Mouse (Mus musculus) midbrain, embryonic 13.5 days (tissue): ENCODE data around the gene Il17rd. TPM values are rescaled to one million over a fixed set of nuclear protein-coding genes. Genes with fewer than 3 reads are reported as not detected.

Source experiments
- ATAC-seq: fragments of 200-750 bp; cut with Nextera tagmentation; 2 replicates; pipeline ENCODE4 v1.8.0; 2017; ENCODE audit warnings: mild to moderate bottlenecking, moderate TSS enrichment, moderate library complexity
- H3K27ac ChIP-seq: fragments of 300-500 bp; sonication (generic); 2 replicates; pipeline ENCODE4 v1.5.1; 2015; ENCODE audit warnings: inconsistent platforms, mild to moderate bottlenecking, moderate library complexity
- H3K27me3 ChIP-seq: fragments of 300-500 bp; sonication (generic); 2 replicates; pipeline ENCODE4 v1.6.1; 2015; ENCODE audit warnings: mild to moderate bottlenecking, inconsistent platforms
- H3K36me3 ChIP-seq: fragments of 300-500 bp; sonication (generic); 2 replicates; pipeline ENCODE4 v1.6.1; 2015; ENCODE audit warnings: mild to moderate bottlenecking, inconsistent platforms
- H3K4me1 ChIP-seq: fragments of 300-500 bp; sonication (generic); replicated peaks from 2 replicates; pipeline ENCODE4 v1.6.1; 2015; ENCODE audit warnings: inconsistent platforms
- H3K4me2 ChIP-seq: fragments of 300-500 bp; sonication (generic); replicated peaks from 2 replicates; pipeline ENCODE4 v1.6.1; 2015; ENCODE audit warnings: moderate library complexity, mild to moderate bottlenecking, inconsistent platforms
- H3K4me3 ChIP-seq: fragments of 300-500 bp; sonication (generic); replicated peaks from 2 replicates; pipeline ENCODE4 v1.5.1; 2015; ENCODE audit warnings: mild to moderate bottlenecking, inconsistent platforms
- H3K9ac ChIP-seq: fragments of 300-500 bp; sonication (generic); replicated peaks from 2 replicates; pipeline ENCODE4 v1.6.1; 2015; ENCODE audit warnings: mild to moderate bottlenecking, inconsistent platforms
- H3K9me3 ChIP-seq: fragments of 300-500 bp; sonication (generic); 2 replicates; pipeline ENCODE4 v1.6.1; 2016; ENCODE audit warnings: mild to moderate bottlenecking, inconsistent platforms
- WGBS: fragments of 180-500 bp; shearing (Covaris S2); methylation state at CpG from one replicate; pipeline ENCODE4 v1.1.7; 2015; 5-methylcytosine and 5-hydroxymethylcytosine counted together
- polyA plus RNA-seq: library from polyadenylated mRNA; unstranded; fragments of >200 nt; fragmentation: Nextera tagmentation; extraction: Ambion mirVana; gene quantifications from 2 replicates; pipeline ENCODE4 v1.2.1, GENCODE M21; 2015

The Il17rd gene
- 2.5 and 2.8 TPM in 2 replicates for polyA plus RNA-seq

DNA sequence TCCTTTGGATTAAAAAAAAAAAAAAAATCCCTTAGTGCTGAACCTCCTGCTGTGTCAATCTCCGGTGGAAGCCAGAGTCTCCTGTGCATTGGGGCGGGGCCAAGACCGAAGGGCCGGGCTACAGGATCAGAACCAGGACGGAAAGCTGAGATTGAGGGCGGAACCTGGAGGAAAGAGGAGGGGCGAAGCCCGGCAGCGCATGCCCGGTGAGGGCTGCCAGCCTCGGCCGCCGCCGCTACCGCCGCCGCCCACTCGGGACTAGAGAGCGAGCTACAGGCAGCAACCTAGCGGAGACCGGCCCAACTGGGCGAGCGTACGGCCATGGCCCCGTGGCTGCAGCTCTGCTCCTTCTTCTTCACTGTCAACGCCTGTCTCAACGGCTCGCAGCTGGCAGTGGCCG is at the start of gene Il17rd:
TSS of gene Il17rd (plus strand) at position 159 of the 400 bp plus-strand sequence.
- H3K36me3 ChIP-seq, result no peaks in the 10 kb centered on the region
- H3K4me3 ChIP-seq, result peak within 1 kb of the TSS; percentile 73
- H3K4me2 ChIP-seq, result peak within 1 kb of the TSS; percentile 96
- peak within 1 kb of the TSS; percentile 79 for H3K9ac ChIP-seq
- ATAC-seq, result peak; percentile 95
- WGBS, result under 1% methylated on average over 29 of the region's 29 CpGs
- H3K27ac ChIP-seq, result peak within 1 kb of the TSS; percentile 76
- peaks cover 35% of the 10 kb centered on the region for H3K27me3 ChIP-seq
- no peaks in the 10 kb centered on the region for H3K9me3 ChIP-seq
- H3K4me1 ChIP-seq, result peaks cover 14% of the 10 kb centered on the region

DNA sequence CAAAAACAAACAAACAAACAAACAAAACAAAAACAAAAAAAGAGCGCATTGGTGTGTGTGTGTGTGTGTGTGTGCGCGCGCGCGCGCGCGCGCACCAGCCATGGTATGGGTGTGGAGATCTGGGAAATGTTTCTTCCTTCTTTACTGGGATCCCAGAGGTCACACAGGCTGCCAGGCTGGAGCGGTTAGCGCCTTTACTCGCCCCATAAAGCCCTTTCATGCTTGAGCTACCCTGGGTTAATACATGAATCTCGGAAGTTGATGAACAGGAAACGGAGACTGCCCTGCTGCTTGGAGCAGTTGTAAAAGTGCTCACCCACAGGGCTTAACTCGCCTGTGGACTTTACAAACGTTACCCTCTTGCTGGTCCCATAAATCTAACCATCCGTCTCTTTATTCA is 47.1 kb upstream of the Il17rd start:
- no peaks in the 10 kb centered on the region for H3K27me3 ChIP-seq
- no peaks in the 10 kb centered on the region for H3K36me3 ChIP-seq
- H3K4me1 ChIP-seq, result peaks cover 6% of the 10 kb centered on the region; the same call in 1 of the 2 replicates
- no peak overlapping the region for H3K9ac ChIP-seq
- 66% methylated on average over 18 of the region's 18 CpGs for WGBS
- ATAC-seq, result no peak
- H3K4me3 ChIP-seq, result no peak overlapping the region
- no peaks in the 10 kb centered on the region for H3K9me3 ChIP-seq
- no peak overlapping the region for H3K27ac ChIP-seq
- no peak overlapping the region for H3K4me2 ChIP-seq

DNA sequence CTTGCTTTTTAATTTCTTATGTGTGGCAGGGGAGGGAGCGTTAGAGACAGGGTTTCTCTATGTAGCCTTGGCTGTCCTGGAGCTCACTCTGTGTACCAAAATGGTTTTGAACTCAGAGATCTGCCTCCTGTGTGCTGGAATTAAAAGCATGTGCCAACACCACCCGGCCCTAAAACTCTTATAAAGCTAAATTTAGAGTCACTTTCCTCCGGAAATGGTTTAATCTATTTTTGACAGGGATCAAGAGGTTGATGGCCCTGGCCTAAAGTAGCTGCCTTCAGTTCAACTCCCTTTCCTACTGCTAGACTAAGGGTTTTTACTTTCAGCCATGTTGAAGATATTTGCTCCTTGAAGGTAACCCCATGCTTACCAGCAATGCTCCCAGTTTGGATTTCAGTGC is 45.3 kb upstream of the Il17rd start:
- Histone ChIP-seq H3K4me2 (no peak overlapping the region), H3K27ac (no peak overlapping the region), H3K36me3 (no peaks in the 10 kb centered on the region), H3K4me1 (peaks cover 6% of the 10 kb centered on the region; the same call in 1 of the 2 replicates), H3K4me3 (no peak overlapping the region), H3K9ac (no peak overlapping the region), H3K27me3 (no peaks in the 10 kb centered on the region), H3K9me3 (no peaks in the 10 kb centered on the region)
- no peak for ATAC-seq
- WGBS, result 73% methylated on average over 3 of the region's 3 CpGs

DNA sequence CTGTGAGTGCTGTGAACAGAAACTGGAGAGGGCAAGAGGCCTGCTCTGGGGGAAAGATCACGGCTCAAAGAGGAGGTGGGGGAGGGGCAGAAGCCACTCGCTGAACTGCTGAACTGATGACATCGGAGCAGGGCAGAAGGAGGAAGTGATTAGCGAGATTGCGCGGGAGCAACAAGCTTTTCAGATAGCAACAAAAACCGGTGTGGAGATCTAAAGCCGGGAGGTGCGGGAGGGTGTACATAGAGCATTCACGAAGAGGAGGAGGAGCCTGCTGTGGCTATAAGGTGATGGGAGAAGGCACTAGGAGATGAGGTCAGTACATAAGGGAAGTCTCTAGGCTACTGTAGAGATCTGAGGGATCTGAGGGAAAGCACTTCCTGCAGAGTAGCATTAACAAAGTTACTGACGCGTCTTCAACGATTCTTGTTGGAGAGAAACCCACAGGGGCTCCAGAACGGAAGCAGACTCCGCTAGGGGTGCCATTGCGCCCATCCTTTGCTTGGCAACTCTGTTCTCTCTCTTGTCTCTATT is 44.5 kb upstream of the Il17rd start, which contains the start of gene Hesx1:
TSS of gene Hesx1 (plus strand) at position 206 of the 531 bp plus-strand sequence.
- no peaks in the 10 kb centered on the region for H3K9me3 ChIP-seq
- ATAC-seq, result 0 out of 2 replicates have a peak, but pooled peaks have one; percentile 17
- no peaks in the 10 kb centered on the region for H3K36me3 ChIP-seq
- H3K27me3 ChIP-seq, result no peaks in the 10 kb centered on the region
- H3K9ac ChIP-seq, result peak within 1 kb of the TSS; percentile 2; the same call in 1 of the 2 replicates
- H3K4me1 ChIP-seq, result peaks cover 6% of the 10 kb centered on the region; the same call in 1 of the 2 replicates
- peak within 1 kb of the TSS; percentile 35 for H3K4me3 ChIP-seq
- 11% methylated on average over 16 of the region's 16 CpGs for WGBS
- no peak within 1 kb of the TSS for H3K27ac ChIP-seq
- peak within 1 kb of the TSS; percentile 53 for H3K4me2 ChIP-seq

DNA sequence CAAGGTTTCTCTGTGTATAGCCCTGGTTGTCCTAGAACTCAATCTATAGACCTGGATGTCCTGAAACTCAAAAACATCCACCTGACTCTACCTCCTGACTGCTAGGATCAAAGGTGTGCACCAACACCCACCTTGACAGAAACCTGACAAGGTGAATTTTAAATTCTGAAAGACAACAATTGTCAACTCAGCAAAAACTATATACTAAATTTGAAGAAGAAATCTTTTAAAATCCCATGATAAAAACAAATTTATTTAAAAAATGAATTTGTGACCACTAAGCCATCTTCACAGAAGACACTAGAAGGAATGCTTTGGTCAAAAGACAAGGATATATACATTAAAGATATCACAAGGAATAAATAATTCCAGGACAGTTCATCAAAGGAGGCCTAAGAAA is 42.5 kb upstream of the Il17rd start:
- no peaks in the 10 kb centered on the region for H3K36me3 ChIP-seq
- ATAC-seq, result no peak
- H3K4me3 ChIP-seq, result no peak overlapping the region
- no peak overlapping the region for H3K9ac ChIP-seq
- H3K27ac ChIP-seq, result no peak overlapping the region
- peaks cover 6% of the 10 kb centered on the region; the same call in 1 of the 2 replicates for H3K4me1 ChIP-seq
- H3K9me3 ChIP-seq, result no peaks in the 10 kb centered on the region
- H3K27me3 ChIP-seq, result peaks cover 9% of the 10 kb centered on the region; the same call in 1 of the 2 replicates
- no peak overlapping the region for H3K4me2 ChIP-seq

DNA sequence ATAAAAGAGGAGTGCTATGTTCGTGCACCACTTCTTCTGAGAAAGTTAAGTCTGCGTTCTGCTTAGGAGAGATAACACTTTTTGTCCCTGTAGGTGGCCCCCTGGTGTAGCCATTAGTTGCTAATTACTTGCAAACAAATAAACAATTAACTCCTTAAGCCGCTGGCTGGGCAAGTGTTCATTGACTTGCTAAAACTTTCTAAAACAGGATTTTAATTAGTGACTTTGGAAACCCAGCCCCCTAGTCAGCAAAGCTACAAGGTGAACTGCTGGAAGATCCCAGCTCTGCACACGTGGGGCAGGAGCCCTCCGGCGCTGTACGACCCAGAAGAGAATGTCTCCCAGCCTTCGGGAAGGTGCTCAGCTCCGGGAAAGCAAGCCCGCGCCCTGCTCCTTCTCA is 38.4 kb upstream of the Il17rd start:
- no peak overlapping the region for H3K4me3 ChIP-seq
- H3K36me3 ChIP-seq, result no peaks in the 10 kb centered on the region
- ATAC-seq, result no peak
- WGBS, result 4% methylated on average over 11 of the region's 11 CpGs
- no peaks in the 10 kb centered on the region for H3K9me3 ChIP-seq
- H3K9ac ChIP-seq, result no peak overlapping the region
- no peaks in the 10 kb centered on the region; the same call in 1 of the 2 replicates for H3K4me1 ChIP-seq
- H3K4me2 ChIP-seq, result no peak overlapping the region
- H3K27ac ChIP-seq, result no peak overlapping the region
- H3K27me3 ChIP-seq, result peaks cover 12% of the 10 kb centered on the region; the same call in 1 of the 2 replicates

DNA sequence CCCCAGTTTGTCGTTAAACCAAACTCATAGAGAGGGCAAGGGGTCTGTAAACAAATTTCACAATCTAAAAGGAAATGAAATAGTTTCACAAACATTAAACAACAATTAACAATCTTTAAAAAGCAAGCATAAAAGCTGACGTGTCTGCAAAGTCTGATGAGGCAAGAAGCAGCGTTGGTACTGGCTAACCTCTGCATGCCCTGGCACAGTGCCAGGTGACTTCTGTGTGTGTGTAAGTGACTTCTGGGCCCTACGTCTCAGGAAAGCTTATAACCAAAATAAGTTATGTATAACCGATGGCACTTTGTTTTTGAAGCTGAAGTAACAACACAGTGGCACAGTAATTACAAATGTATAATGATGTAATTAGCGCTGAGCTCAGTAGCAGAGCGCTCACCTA is 33.8 kb upstream of the Il17rd start:
- Histone ChIP-seq H3K4me3 (no peak overlapping the region), H3K4me1 (no peaks in the 10 kb centered on the region; the same call in 1 of the 2 replicates), H3K9ac (no peak overlapping the region), H3K36me3 (no peaks in the 10 kb centered on the region), H3K4me2 (no peak overlapping the region), H3K27ac (no peak overlapping the region), H3K27me3 (peaks cover 12% of the 10 kb centered on the region; the same call in 1 of the 2 replicates), H3K9me3 (no peaks in the 10 kb centered on the region)
- no peak for ATAC-seq
- WGBS, result 77% methylated on average over 7 of the region's 7 CpGs

DNA sequence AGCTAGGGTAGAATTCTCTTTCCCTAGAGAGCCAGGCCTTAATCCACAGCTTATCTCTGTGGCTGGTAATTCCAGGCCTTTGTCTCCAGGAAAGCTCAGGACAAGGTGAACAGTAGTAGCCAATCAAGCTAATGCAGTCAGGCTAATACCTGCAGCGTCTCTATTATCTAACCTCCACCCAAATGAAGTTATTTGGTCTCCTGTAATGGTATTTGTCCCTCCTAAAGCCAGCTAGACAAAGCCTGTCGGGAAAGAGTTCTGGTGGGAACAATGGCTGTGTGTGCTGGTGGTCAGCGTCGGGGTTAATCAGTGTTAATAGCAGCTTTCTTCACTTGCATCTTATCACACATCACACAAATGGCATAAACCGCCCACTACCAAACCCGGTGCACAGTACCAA is 32.8 kb upstream of the Il17rd start:
- no peak for ATAC-seq
- Histone ChIP-seq H3K4me2 (no peak overlapping the region), H3K4me1 (no peaks in the 10 kb centered on the region), H3K9ac (no peak overlapping the region), H3K27me3 (peaks cover 5% of the 10 kb centered on the region; the same call in 1 of the 2 replicates), H3K36me3 (no peaks in the 10 kb centered on the region), H3K4me3 (no peak overlapping the region), H3K27ac (no peak overlapping the region), H3K9me3 (no peaks in the 10 kb centered on the region)
- 6% methylated on average over 6 of the region's 6 CpGs for WGBS

DNA sequence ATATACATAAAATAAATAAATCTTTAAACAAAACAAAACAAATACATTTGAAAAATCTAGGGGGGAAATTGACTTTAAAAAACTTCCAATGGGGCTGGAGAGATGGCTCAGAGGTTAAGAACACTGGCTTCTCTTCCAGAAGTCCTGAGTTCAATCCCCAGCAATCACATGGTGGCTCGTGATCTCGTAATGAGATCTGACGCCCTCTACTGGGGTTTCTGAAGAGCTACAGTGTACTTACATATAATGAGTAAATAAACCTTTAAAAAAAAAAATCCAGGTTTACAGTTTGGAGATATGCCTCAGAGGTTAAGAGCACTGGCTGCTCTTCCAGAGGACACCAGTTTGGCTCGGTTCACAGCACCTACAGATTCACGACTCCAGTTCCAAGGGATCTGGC is 27.2 kb upstream of the Il17rd start:
- H3K36me3 ChIP-seq, result no peaks in the 10 kb centered on the region
- H3K9ac ChIP-seq, result no peak overlapping the region
- WGBS, result 85% methylated on average over 5 of the region's 5 CpGs
- no peaks in the 10 kb centered on the region for H3K4me1 ChIP-seq
- no peak overlapping the region for H3K4me3 ChIP-seq
- no peak overlapping the region for H3K4me2 ChIP-seq
- ATAC-seq, result no peak
- no peaks in the 10 kb centered on the region for H3K9me3 ChIP-seq
- H3K27ac ChIP-seq, result no peak overlapping the region
- no peaks in the 10 kb centered on the region for H3K27me3 ChIP-seq

DNA sequence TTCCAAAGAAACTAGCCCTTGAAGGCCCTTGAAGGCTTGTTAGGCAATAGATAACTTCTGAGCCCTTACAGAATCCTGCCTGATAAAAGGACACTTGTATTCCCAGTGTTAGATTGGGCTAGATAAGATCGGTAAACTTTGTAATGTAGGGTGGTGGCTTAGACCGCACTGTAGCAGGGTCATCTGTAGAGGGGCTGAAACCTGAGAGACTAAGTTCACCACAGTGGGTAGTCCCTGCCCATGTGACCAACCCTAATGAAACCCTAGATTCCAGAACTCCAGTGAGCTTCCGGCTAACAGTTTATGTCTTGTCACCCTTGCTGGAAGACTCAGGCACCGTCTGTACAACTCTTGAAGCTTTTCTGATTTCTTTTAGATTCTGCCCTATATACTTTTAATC is 25.1 kb upstream of the Il17rd start:
- no peak for ATAC-seq

DNA sequence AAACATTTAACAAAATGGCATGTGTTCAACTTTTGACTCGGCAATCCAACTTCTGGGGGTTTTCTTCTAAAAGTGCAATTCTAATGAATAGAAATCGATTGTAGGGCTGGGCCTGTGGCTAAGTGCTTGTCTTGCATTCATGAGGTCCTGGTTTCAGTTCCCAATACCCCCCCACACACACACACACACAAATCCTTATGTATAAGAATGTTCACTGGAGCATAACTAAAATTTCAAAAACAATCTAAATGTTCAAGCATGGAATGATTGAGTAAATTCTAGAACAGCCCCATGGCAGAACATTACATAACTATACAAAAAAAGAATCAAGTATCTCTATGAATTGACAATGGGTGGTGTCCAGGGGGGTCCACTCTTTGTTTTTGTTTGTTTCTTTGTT is 20.8 kb upstream of the Il17rd start:
- H3K9ac ChIP-seq, result no peak overlapping the region
- H3K27ac ChIP-seq, result no peak overlapping the region
- no peak for ATAC-seq
- no peaks in the 10 kb centered on the region for H3K27me3 ChIP-seq
- H3K9me3 ChIP-seq, result no peaks in the 10 kb centered on the region
- H3K4me1 ChIP-seq, result no peaks in the 10 kb centered on the region
- H3K4me3 ChIP-seq, result no peak overlapping the region
- no peaks in the 10 kb centered on the region for H3K36me3 ChIP-seq
- no peak overlapping the region for H3K4me2 ChIP-seq
- 93% methylated on average over 2 of the region's 2 CpGs for WGBS

More for the DNA sequence above, 25.1 kb upstream of the Il17rd start:
- 83% methylated on average over 4 of the region's 4 CpGs for WGBS
- H3K27me3 ChIP-seq, result no peaks in the 10 kb centered on the region
- H3K4me1 ChIP-seq, result no peaks in the 10 kb centered on the region
- H3K27ac ChIP-seq, result no peak overlapping the region
- no peaks in the 10 kb centered on the region for H3K9me3 ChIP-seq
- no peak overlapping the region for H3K4me3 ChIP-seq
- no peaks in the 10 kb centered on the region for H3K36me3 ChIP-seq
- H3K9ac ChIP-seq, result no peak overlapping the region
- H3K4me2 ChIP-seq, result no peak overlapping the region

DNA sequence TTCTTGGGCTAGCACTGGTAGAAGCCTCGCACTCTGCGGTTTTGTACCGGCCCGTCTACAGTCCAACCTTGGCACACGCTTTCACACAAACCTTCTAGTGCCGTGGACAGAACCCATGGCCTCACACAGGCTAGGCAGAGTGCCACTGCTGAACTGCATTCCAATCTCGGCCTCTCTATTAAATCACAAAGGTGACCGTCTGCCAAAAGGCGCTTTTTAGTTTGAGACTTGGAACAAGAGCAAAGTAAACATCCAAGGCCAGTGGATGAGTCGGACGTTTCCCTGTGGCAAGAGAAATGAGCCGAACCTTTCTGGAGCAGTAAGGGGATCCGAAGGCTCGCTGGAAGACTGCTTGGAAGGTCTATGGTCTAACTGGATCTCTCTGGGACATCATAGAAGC is 18.9 kb upstream of the Il17rd start:
- Histone ChIP-seq H3K4me2 (no peak overlapping the region), H3K4me1 (no peaks in the 10 kb centered on the region), H3K27ac (no peak overlapping the region), H3K36me3 (no peaks in the 10 kb centered on the region), H3K27me3 (no peaks in the 10 kb centered on the region), H3K9ac (no peak overlapping the region), H3K4me3 (no peak overlapping the region), H3K9me3 (no peaks in the 10 kb centered on the region)
- no peak for ATAC-seq
- 92% methylated on average over 14 of the region's 14 CpGs for WGBS

DNA sequence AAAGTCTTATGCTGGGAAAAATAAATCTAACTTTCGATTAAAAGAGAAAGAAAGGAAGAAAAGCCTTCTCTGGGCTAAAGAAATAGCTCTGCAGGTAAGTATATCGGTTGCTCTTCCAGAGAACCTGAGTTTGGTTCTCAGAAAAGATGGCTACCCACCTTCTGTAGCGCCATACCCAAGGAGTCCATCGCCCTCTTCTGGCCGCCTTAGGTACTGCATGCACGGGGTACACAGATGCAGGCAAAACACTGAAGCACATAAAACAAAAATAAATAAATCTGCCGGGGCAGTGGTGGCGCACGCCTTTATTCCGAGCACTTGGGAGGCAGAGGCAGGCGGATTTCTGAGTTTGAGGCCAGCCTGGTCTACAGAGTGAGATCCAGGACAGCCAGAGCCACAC is 15.9 kb upstream of the Il17rd start:
- 52% methylated on average over 11 of the region's 11 CpGs for WGBS
- no peak for ATAC-seq
- H3K27ac ChIP-seq, result no peak overlapping the region
- H3K4me1 ChIP-seq, result no peaks in the 10 kb centered on the region
- H3K9me3 ChIP-seq, result no peaks in the 10 kb centered on the region
- H3K4me3 ChIP-seq, result no peak overlapping the region
- H3K36me3 ChIP-seq, result no peaks in the 10 kb centered on the region
- H3K4me2 ChIP-seq, result no peak overlapping the region
- H3K9ac ChIP-seq, result no peak overlapping the region
- H3K27me3 ChIP-seq, result no peaks in the 10 kb centered on the region
